Mouse (Mus musculus) megakaryocyte, embryonic 14.5 days (primary cell): ENCODE results near the gene Pde4dip. TPM values are rescaled to one million over a fixed set of nuclear protein-coding genes. Genes with fewer than 3 reads are reported as not detected.

Experiments
- H3K27me3 ChIP-seq: replicated peaks from 2 replicates; pipeline ENCODE3; 2012; ENCODE audit warnings: inconsistent platforms
- H3K36me3 ChIP-seq: replicated peaks from 2 replicates; pipeline ENCODE3; 2012; ENCODE audit warnings: low read length, inconsistent platforms, mixed read lengths
- H3K4me1 ChIP-seq: 2 replicates; pipeline ENCODE4 v1.6.1; 2012; ENCODE audit warnings: inconsistent platforms
- H3K4me3 ChIP-seq: replicated peaks from 2 replicates; pipeline ENCODE3; 2012; ENCODE audit warnings: moderate library complexity, mild to moderate bottlenecking, inconsistent platforms
- H3K9me3 ChIP-seq: 2 replicates; pipeline ENCODE4 v1.6.1; 2012; ENCODE audit warnings: inconsistent platforms
- FLI1 ChIP-seq: IDR thresholded peaks from 2 replicates; pipeline ENCODE4 v1.6.1; 2012; ENCODE audit warnings: low read length, inconsistent platforms, mixed read lengths
- GATA1 ChIP-seq: IDR thresholded peaks from 3 replicates; pipeline ENCODE4 v1.6.1; 2012; ENCODE audit warnings: mixed read lengths, low read length, inconsistent platforms, borderline replicate concordance
- polyA plus RNA-seq: library from polyadenylated mRNA; stranded (reverse); fragments of >175 nt; gene quantifications from 2 replicates; pipeline ENCODE4 v1.2.3, GENCODE M21; 2012; ENCODE audit warnings: low replicate concordance; ENCODE audit not compliant: insufficient read depth

Pde4dip gene
- polyA plus RNA-seq, 1 experiment = 0.38 TPM

DNA sequence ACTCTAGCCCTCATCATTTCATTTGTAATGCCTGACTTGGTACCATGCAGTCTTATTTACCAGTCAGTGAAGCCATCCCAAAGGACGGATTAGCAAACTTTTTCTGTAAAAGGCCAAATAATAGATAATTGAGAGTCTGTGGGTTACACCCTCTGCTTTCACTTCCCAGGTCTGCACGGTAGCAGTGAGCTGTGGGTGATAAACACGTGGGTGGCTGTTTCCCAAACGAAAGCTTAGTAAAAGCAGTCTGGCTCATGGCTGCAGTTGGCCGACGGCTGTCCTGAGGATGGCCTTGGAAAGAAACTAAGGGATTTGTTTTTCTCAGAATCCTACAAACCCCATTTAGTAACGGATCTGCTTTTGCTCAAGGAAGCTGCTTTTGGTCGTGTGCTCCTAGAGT lies 227.3 kb downstream of the Pde4dip start:
- H3K27me3 ChIP-seq = no peaks in the 10 kb centered on the region
- no peaks in the 10 kb centered on the region for H3K9me3 ChIP-seq
- H3K4me1 ChIP-seq = peaks cover 64% of the 10 kb centered on the region
- no peak for TF ChIP-seq GATA1
- TF ChIP-seq FLI1 = no peak
- peak overlapping the region; percentile 28 for H3K4me3 ChIP-seq
- H3K36me3 ChIP-seq = peaks cover 48% of the 10 kb centered on the region

GRCm38 (mm10) chr3:97659746-97660145 lies 228.8 kb downstream of the Pde4dip start:
- no peak for TF ChIP-seq GATA1
- no peak for TF ChIP-seq FLI1

GRCm38 (mm10) chr3:97658426-97659193 lies 229.9 kb downstream of the Pde4dip start:
- peaks cover 8% of the 10 kb centered on the region for H3K9me3 ChIP-seq
- peak overlapping the region; percentile 99 for H3K4me3 ChIP-seq
- H3K4me1 ChIP-seq = peaks cover 47% of the 10 kb centered on the region
- H3K27me3 ChIP-seq = no peaks in the 10 kb centered on the region
- no peak for TF ChIP-seq GATA1
- TF ChIP-seq FLI1 = no peak
- H3K36me3 ChIP-seq = peaks cover 24% of the 10 kb centered on the region

More at GRCm38 (mm10) chr3:97659746-97660145, 228.8 kb downstream of the Pde4dip start:
- Histone ChIP-seq H3K27me3 (no peaks in the 10 kb centered on the region), H3K4me1 (peaks cover 52% of the 10 kb centered on the region), H3K4me3 (peak overlapping the region; percentile 99), H3K36me3 (peaks cover 36% of the 10 kb centered on the region), H3K9me3 (peaks cover 2% of the 10 kb centered on the region; the same call in 1 of the 2 replicates)

DNA sequence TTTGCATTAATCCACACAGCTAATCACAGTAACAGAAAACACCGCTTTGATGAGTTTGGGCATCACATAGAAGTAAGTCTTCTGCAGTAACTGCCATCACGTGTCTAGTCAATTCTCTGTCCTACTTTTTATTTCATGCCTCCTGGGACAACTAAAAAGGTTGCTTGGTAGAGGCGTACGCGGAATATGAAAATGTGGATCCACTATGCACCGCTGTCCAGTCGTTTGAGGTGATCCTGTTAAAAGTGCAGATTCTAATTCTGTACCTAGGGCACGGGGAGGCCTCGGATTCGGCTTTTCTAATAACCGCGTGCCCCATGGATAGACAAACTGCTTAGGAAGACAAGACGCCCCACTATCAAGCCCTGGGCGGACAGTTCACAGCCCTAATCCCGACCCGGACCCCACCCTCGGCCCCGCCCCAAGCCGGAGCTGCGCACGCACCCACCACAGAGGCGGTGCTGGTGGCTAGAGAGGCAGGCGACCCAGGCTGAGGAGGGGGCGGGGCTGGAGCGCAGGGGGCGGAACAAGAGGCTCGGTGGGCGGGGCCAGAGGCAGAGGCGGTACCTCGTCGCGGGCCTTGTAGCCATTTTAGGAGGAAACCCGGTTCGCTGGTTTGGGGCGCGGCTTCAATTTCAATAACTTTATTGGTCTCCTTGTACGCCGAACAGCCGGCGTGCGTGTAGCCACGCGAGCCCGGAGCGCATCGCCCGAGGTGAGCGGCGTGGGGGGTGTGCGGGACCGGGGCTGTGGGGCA lies 230.7 kb downstream of the Pde4dip start, which contains the start of gene Prkab2:
Gene Prkab2 (plus strand): TSS at position 539 of the 757 bp plus-strand sequence.
- peaks cover 46% of the 10 kb centered on the region for H3K4me1 ChIP-seq
- TF ChIP-seq FLI1 = no peak
- no peak for TF ChIP-seq GATA1
- peaks cover 17% of the 10 kb centered on the region for H3K36me3 ChIP-seq
- peaks cover 8% of the 10 kb centered on the region for H3K9me3 ChIP-seq
- peak within 1 kb of the TSS; percentile 99 for H3K4me3 ChIP-seq
- no peaks in the 10 kb centered on the region for H3K27me3 ChIP-seq

GRCm38 (mm10) chr3:97654901-97655300 lies 233.6 kb downstream of the Pde4dip start:
- Histone ChIP-seq H3K27me3 (no peaks in the 10 kb centered on the region), H3K4me1 (peaks cover 21% of the 10 kb centered on the region), H3K4me3 (no peak overlapping the region), H3K36me3 (no peaks in the 10 kb centered on the region), H3K9me3 (peaks cover 8% of the 10 kb centered on the region)
- TF ChIP-seq FLI1 (no peak), GATA1 (no peak)

DNA sequence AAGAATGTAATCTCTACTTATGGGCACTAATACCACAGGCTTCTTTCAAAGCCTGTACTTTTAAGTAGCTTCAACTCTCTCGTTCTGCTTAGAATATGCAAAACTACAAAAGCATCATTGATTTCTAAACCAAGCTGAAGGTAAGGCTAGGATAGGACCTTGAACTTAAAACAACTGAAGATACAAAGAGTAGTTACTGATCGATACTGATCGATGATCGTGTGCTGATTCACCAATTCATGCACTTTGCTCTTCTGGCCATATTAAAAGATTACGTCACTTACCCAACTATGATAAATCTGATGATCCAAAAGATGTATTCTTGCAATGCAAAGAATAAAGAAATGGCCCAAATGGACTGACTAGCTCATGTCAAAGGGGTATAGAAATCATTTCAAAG lies 234.7 kb downstream of the Pde4dip start:
- H3K36me3 ChIP-seq = no peaks in the 10 kb centered on the region
- H3K9me3 ChIP-seq = peaks cover 8% of the 10 kb centered on the region
- no peaks in the 10 kb centered on the region for H3K27me3 ChIP-seq
- H3K4me1 ChIP-seq = peaks cover 10% of the 10 kb centered on the region
- H3K4me3 ChIP-seq = no peak overlapping the region
- TF ChIP-seq FLI1 = no peak
- no peak for TF ChIP-seq GATA1

DNA sequence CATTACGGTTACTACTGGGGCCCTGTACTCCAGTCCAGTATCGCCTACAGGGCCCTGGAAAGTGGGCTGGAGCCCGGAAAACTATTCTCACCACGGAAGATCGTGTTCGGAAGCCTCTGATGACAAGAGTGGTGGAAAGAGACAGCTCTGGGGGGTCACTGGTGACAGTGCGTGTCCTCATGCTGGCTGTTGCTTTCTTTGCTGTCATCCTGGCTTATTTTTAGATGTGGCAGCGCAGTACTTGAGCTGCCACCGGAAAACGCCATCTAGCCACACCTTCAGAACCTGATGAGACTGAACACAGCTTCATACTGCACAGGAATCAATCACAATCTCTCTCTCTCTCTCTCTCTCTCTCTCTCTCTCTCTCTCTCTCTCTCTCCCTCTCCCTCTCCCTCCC lies 236.9 kb downstream of the Pde4dip start:
- Histone ChIP-seq H3K9me3 (peaks cover 8% of the 10 kb centered on the region), H3K4me1 (no peaks in the 10 kb centered on the region), H3K27me3 (no peaks in the 10 kb centered on the region), H3K4me3 (no peak overlapping the region), H3K36me3 (no peaks in the 10 kb centered on the region)
- TF ChIP-seq GATA1 = no peak
- TF ChIP-seq FLI1 = no peak

- TF ChIP-seq GATA1 (no peak), FLI1 (no peak)
- H3K9me3 ChIP-seq = peaks cover 3% of the 10 kb centered on the region
Measured at GRCm38 (mm10) chr3:97649469-97649868, 239.0 kb downstream of the Pde4dip start.

DNA sequence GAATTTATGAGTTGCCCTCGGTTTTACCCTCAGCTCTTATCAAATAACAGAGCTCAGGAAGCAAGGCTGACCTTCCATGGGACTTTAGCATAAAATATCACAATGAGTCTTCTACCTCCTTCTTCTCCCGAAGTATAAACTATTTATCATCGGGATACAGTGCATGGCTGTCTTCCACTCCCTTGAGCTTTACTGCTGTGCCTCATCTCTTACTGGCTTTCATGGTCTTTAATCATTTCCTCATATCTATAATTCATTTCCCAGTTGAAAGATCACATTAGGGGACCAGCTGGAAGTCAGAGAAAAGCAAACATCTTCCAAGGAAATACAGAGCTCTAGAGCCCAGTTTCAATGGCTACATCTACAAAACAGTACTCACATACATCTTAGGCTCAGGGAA lies 239.5 kb downstream of the Pde4dip start:
- H3K4me3 ChIP-seq = no peak overlapping the region
- H3K9me3 ChIP-seq = no peaks in the 10 kb centered on the region
- TF ChIP-seq GATA1 (no peak), FLI1 (no peak)
- no peaks in the 10 kb centered on the region for H3K36me3 ChIP-seq
- no peaks in the 10 kb centered on the region for H3K4me1 ChIP-seq
- H3K27me3 ChIP-seq = no peaks in the 10 kb centered on the region

More at GRCm38 (mm10) chr3:97649469-97649868, 239.0 kb downstream of the Pde4dip start:
- Histone ChIP-seq H3K4me3 (no peak overlapping the region), H3K36me3 (no peaks in the 10 kb centered on the region), H3K4me1 (no peaks in the 10 kb centered on the region), H3K27me3 (no peaks in the 10 kb centered on the region)

DNA sequence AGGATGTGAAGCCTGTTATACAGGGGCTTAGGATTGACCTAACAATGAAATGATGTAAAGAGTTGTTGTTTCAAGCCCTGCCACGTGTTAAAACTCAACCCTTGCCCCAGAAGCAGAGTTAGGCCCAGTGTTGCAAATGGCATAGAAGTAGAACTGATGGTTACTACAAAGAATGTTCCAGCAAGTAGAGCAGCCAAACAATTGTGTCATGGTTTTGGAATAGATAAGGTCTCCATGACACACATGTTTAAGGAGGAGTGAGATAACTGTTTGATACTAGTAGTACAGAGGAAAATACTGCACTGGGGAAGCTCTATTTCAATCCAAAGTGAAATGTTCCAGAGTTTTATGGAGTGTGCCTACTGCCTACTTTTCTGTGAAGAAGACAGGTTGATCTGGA lies 240.0 kb downstream of the Pde4dip start:
- Histone ChIP-seq H3K36me3 (no peaks in the 10 kb centered on the region), H3K4me1 (no peaks in the 10 kb centered on the region), H3K9me3 (no peaks in the 10 kb centered on the region), H3K27me3 (no peaks in the 10 kb centered on the region), H3K4me3 (no peak overlapping the region)
- TF ChIP-seq FLI1 = no peak
- no peak for TF ChIP-seq GATA1
